Mouse (Mus musculus) intestine, embryonic 16.5 days (tissue): ENCODE data around the gene Bin2. TPM values are rescaled to one million over a fixed set of nuclear protein-coding genes. Genes with fewer than 3 reads are reported as not detected.

ENCODE experiments used
- ATAC-seq: fragments of 200-750 bp; cut with Nextera tagmentation; 2 replicates; pipeline ENCODE4 v1.8.0; 2017; ENCODE audit warnings: moderate TSS enrichment, moderate library complexity
- H3K27ac ChIP-seq: fragments of 300-500 bp; sonication (generic); 2 replicates; pipeline ENCODE4 v1.5.1; 2014; ENCODE audit warnings: mild to moderate bottlenecking, low read length
- H3K27me3 ChIP-seq: fragments of 300-500 bp; sonication (generic); replicated peaks from 2 replicates; pipeline ENCODE4 v1.6.1; 2014; ENCODE audit warnings: low read length, control low read depth, mixed read lengths; ENCODE audit not compliant: control insufficient read depth, insufficient read depth
- H3K36me3 ChIP-seq: fragments of 300-500 bp; sonication (generic); 2 replicates; pipeline ENCODE4 v1.6.1; 2014; ENCODE audit warnings: low read length, control low read depth; ENCODE audit not compliant: control insufficient read depth, insufficient read depth
- H3K4me1 ChIP-seq: fragments of 300-500 bp; sonication (generic); 2 replicates; pipeline ENCODE4 v1.6.1; 2014; ENCODE audit warnings: low read length, control low read depth, mixed read lengths; ENCODE audit not compliant: control insufficient read depth, insufficient read depth
- H3K4me2 ChIP-seq: fragments of 300-500 bp; sonication (generic); 2 replicates; pipeline ENCODE4 v1.6.1; 2014; ENCODE audit warnings: low read depth, low read length, control low read depth
- H3K4me3 ChIP-seq: fragments of 300-500 bp; sonication (generic); 2 replicates; pipeline ENCODE4 v1.5.1; 2014; ENCODE audit warnings: mild to moderate bottlenecking, low read length
- H3K9ac ChIP-seq: fragments of 300-500 bp; sonication (generic); 2 replicates; pipeline ENCODE4 v1.6.1; 2014; ENCODE audit warnings: low read depth, low read length
- H3K9me3 ChIP-seq: fragments of 300-500 bp; sonication (generic); 2 replicates; pipeline ENCODE4 v1.6.1; 2016; ENCODE audit warnings: low read length, control low read depth; ENCODE audit not compliant: control insufficient read depth
- WGBS: fragments of 180-500 bp; shearing (Covaris S2); extraction: QIAGEN DNeasy Blood & Tissue Kit; methylation state at CpG from one replicate; pipeline ENCODE4 v1.1.7; 2014; 5-methylcytosine and 5-hydroxymethylcytosine counted together
- polyA plus RNA-seq: library from polyadenylated mRNA; unstranded; fragments of >200 nt; fragmentation: Nextera tagmentation; extraction: Ambion mirVana; gene quantifications from 2 replicates; pipeline ENCODE4 v1.2.1, GENCODE M21; 2015

The Bin2 gene
- polyA plus RNA-seq, 1 experiment from 2014 or later: 9.2 TPM

GRCm38 (mm10) chr15:100676521-100676920 lies 7.2 kb upstream of the Bin2 start:
- H3K36me3 ChIP-seq: no peaks in the 10 kb centered on the region
- no peaks in the 10 kb centered on the region for H3K9me3 ChIP-seq
- H3K9ac ChIP-seq: no peak overlapping the region
- no peak overlapping the region for H3K4me3 ChIP-seq
- H3K4me2 ChIP-seq: no peak overlapping the region
- peaks cover 16% of the 10 kb centered on the region; the same call in 1 of the 2 replicates for H3K4me1 ChIP-seq
- no peaks in the 10 kb centered on the region for H3K27me3 ChIP-seq
- 93% methylated on average over 1 of the region's 1 CpGs for WGBS
- H3K27ac ChIP-seq: no peak overlapping the region
- no peak for ATAC-seq

DNA sequence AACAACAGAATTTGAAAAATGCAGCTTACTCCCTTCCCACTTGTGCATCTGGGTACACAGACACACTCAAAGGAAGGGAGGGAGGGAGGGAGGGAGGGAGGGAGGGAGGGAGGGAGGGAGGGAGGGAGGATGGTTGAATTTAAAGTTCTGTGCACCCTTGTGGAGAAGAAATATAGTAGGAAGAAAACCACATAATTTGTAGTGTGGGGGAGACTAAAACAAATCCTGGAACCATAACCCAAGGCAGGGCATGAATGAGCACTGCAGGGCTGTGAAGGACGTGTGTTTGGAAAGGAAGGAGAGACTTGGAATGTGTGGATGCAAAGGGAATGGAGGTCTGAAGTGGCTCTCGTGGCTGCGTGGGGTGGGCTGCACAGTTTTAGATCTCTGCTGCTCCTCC lies 6.1 kb upstream of the Bin2 start:
- 58% methylated on average over 3 of the region's 3 CpGs for WGBS
- ATAC-seq: no peak

GRCm38 (mm10) chr15:100674566-100674965 lies 5.2 kb upstream of the Bin2 start:
- Histone ChIP-seq H3K9me3 (no peaks in the 10 kb centered on the region), H3K4me3 (no peak overlapping the region), H3K9ac (no peak overlapping the region), H3K4me1 (peaks cover 9% of the 10 kb centered on the region; the same call in 1 of the 2 replicates), H3K27ac (peak overlapping the region; percentile 23; the same call in 1 of the 2 replicates), H3K27me3 (no peaks in the 10 kb centered on the region), H3K4me2 (no peak overlapping the region), H3K36me3 (no peaks in the 10 kb centered on the region)
- WGBS: 83% methylated on average over 10 of the region's 10 CpGs
- ATAC-seq: no peak

More for the DNA sequence above, 6.1 kb upstream of the Bin2 start:
- Histone ChIP-seq H3K4me1 (peaks cover 9% of the 10 kb centered on the region; the same call in 1 of the 2 replicates), H3K4me3 (no peak overlapping the region), H3K9me3 (no peaks in the 10 kb centered on the region), H3K27me3 (no peaks in the 10 kb centered on the region), H3K9ac (no peak overlapping the region), H3K36me3 (no peaks in the 10 kb centered on the region), H3K27ac (0 out of 2 replicates have a peak overlapping the region, but pooled peaks have one; percentile 38), H3K4me2 (no peak overlapping the region)

DNA sequence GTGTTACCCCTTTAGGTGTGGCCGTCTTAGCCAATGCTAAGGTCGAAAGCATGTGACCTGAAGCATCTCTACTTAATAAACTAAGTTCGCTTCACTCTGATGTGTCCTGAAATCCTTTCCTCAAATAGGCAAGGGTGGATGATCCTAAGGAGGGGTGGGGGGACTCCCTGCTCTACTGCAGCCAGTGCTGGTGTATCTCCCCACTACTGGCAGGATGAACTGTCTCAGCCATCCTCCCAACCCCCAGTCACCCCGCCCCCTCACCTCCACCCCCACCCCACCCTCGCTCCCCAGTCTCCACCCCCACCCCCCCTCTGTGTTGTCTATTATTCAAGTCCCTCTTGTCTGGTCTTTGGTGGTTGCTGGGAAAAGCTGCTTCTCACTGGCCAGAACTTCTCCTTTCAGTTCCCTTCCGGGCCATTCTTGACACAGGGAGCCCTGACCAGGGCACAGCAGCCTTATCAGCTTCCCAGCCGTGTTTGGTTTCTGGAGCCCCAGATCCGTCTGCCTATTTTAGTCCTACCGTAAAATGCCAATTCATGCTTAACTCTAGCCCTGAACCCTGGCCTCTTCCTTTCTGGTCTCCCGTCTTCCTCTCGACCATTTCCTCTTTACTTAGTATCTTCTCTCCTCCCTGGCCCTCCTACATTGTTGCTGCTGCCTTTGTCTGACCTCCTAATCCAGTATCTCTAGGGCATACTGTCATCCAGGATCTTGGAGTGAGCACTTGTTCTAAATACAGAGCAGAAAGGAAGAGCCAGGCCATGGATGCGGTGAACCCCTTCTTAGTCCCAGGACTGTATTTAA lies 4.4 kb upstream of the Bin2 start:
- no peaks in the 10 kb centered on the region for H3K36me3 ChIP-seq
- H3K4me1 ChIP-seq: peaks cover 9% of the 10 kb centered on the region; the same call in 1 of the 2 replicates
- no peaks in the 10 kb centered on the region for H3K27me3 ChIP-seq
- no peak overlapping the region for H3K9ac ChIP-seq
- peak overlapping the region; percentile 23; the same call in 1 of the 2 replicates for H3K27ac ChIP-seq
- H3K9me3 ChIP-seq: no peaks in the 10 kb centered on the region
- peak; percentile 31; the same call in 1 of the 2 replicates for ATAC-seq
- H3K4me2 ChIP-seq: no peak overlapping the region
- WGBS: 40% methylated on average over 12 of the region's 12 CpGs
- no peak overlapping the region for H3K4me3 ChIP-seq

DNA sequence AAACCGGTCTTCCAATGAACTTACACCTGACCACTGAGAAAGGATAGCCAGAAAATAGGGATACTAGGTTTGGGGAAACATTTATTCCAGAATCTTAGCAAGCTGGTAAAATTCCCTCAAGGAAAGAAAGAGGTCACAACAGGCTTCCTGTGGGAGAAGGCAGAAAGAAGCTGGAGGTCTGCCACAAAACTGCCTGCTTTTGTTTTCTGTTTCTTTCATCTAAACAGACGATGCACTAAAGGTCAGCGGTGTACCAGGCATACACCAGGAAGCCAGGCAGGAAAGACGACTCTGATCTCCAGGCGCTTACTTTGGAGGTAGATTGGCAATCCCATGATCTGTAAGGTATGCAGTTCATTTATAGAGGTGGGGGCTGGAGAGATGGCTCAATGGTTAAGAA lies 1.5 kb upstream of the Bin2 start:
- 72% methylated on average over 5 of the region's 5 CpGs for WGBS
- H3K9ac ChIP-seq: no peak overlapping the region
- peaks cover 28% of the 10 kb centered on the region for H3K4me1 ChIP-seq
- no peak overlapping the region for H3K27ac ChIP-seq
- no peak overlapping the region for H3K4me3 ChIP-seq
- no peaks in the 10 kb centered on the region for H3K9me3 ChIP-seq
- H3K36me3 ChIP-seq: no peaks in the 10 kb centered on the region
- H3K4me2 ChIP-seq: no peak overlapping the region
- no peaks in the 10 kb centered on the region for H3K27me3 ChIP-seq
- no peak for ATAC-seq

GRCm38 (mm10) chr15:100670004-100670403 lies 651 bp upstream of the Bin2 start:
- H3K27ac ChIP-seq: no peak overlapping the region
- H3K9me3 ChIP-seq: no peaks in the 10 kb centered on the region
- H3K4me1 ChIP-seq: peaks cover 31% of the 10 kb centered on the region
- ATAC-seq: no peak
- WGBS: 82% methylated on average over 8 of the region's 8 CpGs
- H3K4me3 ChIP-seq: no peak overlapping the region
- H3K36me3 ChIP-seq: no peaks in the 10 kb centered on the region
- no peaks in the 10 kb centered on the region for H3K27me3 ChIP-seq
- no peak overlapping the region for H3K9ac ChIP-seq
- no peak overlapping the region for H3K4me2 ChIP-seq

- peaks cover 35% of the 10 kb centered on the region for H3K4me1 ChIP-seq
- H3K9me3 ChIP-seq: no peaks in the 10 kb centered on the region
- peak overlapping the region; percentile 89 for H3K27ac ChIP-seq
- H3K27me3 ChIP-seq: no peaks in the 10 kb centered on the region
- no peak overlapping the region for H3K4me3 ChIP-seq
- H3K9ac ChIP-seq: no peak overlapping the region
- WGBS: 77% methylated on average over 5 of the region's 5 CpGs
- ATAC-seq: peak; percentile 15
- no peaks in the 10 kb centered on the region for H3K36me3 ChIP-seq
- peak overlapping the region; percentile 11; the same call in 1 of the 2 replicates for H3K4me2 ChIP-seq
Observed at GRCm38 (mm10) chr15:100667871-100668545, 1.3 kb downstream of the Bin2 start.

DNA sequence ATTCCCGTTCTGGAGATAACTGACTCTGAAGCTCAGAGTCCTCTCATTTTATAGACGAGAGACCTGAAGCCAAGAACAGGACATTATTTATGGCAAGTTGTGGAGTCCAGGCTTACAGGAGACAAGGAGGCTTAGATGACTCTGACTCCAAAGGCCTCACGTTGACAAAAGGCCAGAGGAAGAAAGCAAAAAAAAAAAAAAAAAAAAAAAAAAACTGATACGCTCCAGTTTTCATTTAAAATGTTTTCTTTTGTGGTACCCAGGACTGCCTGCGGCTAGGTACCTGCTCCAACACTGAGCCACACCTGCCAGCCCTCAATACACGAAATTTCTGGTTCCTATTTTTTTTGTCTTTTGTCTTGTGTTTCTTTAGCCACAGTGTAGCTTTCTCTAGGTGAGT lies 1.9 kb downstream of the Bin2 start:
- Histone ChIP-seq H3K36me3 (no peaks in the 10 kb centered on the region), H3K4me1 (peaks cover 35% of the 10 kb centered on the region), H3K9me3 (no peaks in the 10 kb centered on the region), H3K9ac (peak overlapping the region; percentile 34; the same call in 1 of the 2 replicates), H3K4me2 (peak overlapping the region; percentile 11; the same call in 1 of the 2 replicates), H3K27ac (peak overlapping the region; percentile 89), H3K4me3 (no peak overlapping the region), H3K27me3 (no peaks in the 10 kb centered on the region)
- ATAC-seq: no peak
- 48% methylated on average over 6 of the region's 6 CpGs for WGBS

- Histone ChIP-seq H3K4me1 (peaks cover 35% of the 10 kb centered on the region), H3K9me3 (no peaks in the 10 kb centered on the region), H3K9ac (peak overlapping the region; percentile 34), H3K36me3 (no peaks in the 10 kb centered on the region), H3K27ac (peak overlapping the region; percentile 89), H3K4me2 (peak overlapping the region; percentile 11; the same call in 1 of the 2 replicates), H3K27me3 (no peaks in the 10 kb centered on the region), H3K4me3 (no peak overlapping the region)
- WGBS: 26% methylated on average over 12 of the region's 12 CpGs
- no peak for ATAC-seq
Observed at GRCm38 (mm10) chr15:100666851-100667250, 2.5 kb downstream of the Bin2 start.
